Mouse (Mus musculus) layer of hippocampus, adult 6 months (tissue): ENCODE results near the gene Sall4. TPM values are rescaled to one million over a fixed set of nuclear protein-coding genes. Genes with fewer than 3 reads are reported as not detected.

Source experiments
- long read RNA-seq, 2 experiments: library from polyadenylated mRNA; unstranded; transcript quantifications; one replicate each; pipeline ENCODE4 v2.0.0; 2019 to 2020
- polyA plus RNA-seq: library from polyadenylated mRNA; unstranded; fragments of <200 nt; fragmentation: Nextera tagmentation; gene quantifications from 2 replicates; pipeline ENCODE4 v1.2.3, GENCODE M21; 2021

Gene Sall4
- 0.16 and 0.26 TPM in 2 replicates for polyA plus RNA-seq
- long read RNA-seq, experiment 1, partial matches to known transcripts: 0 of 2 reads
- long read RNA-seq, experiment 1, other reads (novel, unspliced or antisense): 2 of 2 reads
- long read RNA-seq, experiment 2: 0 reads

GRCm38 (mm10) chr2:168767582-168767981 is at the start of gene Sall4:
Gene Sall4 (minus strand): TSS chr2:168767943.

GRCm38 (mm10) chr2:168742059-168742627 is 25.6 kb downstream of the Sall4 start, which contains the start of gene Atp9a:
Gene Atp9a (minus strand): TSS chr2:168742409.

Other genes starting within 250 kb of the Sall4 start
- 7.7 and 8.1 TPM in 2 replicates for gene Nfatc2, start 166.3 kb downstream of the Sall4 start, polyA plus RNA-seq
- gene Atp9a, start 25.5 kb downstream of the Sall4 start, polyA plus RNA-seq: 64.1 and 72.9 TPM in 2 replicates
- 13.6 and 13.8 TPM in 2 replicates for gene Zfp64, start 187.6 kb upstream of the Sall4 start, polyA plus RNA-seq